Mouse (Mus musculus) cerebellum, postnatal 14 days (tissue): ENCODE measurements at regions not wholly inside any gene's neighbourhood (a gene's known extent, or its start where the extent isn't known, plus 50 kb on each side); places are given as distances from the start of the nearest gene placed in this dataset.

Source experiments
- DNase-seq, 2 experiments: peaks; one replicate each; pipeline ENCODE4 v3.0.0; 2021; ENCODE audit warnings: mixed read lengths in 2 of 2

- DNase-seq, result no peak
These were observed 1642.4 kb upstream of the Slc39a10 start for GRCm38 (mm10) chr1:48535044-48535443.

DNA sequence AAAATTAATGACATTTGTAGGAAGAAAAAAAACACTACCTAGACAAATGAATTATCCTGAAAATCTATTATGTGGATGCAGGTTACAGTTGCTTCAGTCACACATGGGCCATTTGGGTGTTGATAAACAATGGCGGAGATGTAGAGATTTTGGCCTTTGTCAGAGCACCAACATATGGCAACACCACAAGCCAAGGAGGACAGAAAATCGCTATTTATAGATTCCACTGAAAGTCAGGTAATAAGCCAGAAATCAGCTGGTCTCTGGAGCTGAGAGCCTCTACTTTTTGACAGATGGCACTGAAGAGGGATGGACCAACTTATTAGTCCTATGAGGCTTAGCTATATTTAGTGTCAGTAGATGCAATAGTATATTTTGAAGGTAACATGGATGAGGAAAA is 1640.7 kb upstream of the Slc39a10 start:
- peak; percentile 53 to 80 for DNase-seq

DNA sequence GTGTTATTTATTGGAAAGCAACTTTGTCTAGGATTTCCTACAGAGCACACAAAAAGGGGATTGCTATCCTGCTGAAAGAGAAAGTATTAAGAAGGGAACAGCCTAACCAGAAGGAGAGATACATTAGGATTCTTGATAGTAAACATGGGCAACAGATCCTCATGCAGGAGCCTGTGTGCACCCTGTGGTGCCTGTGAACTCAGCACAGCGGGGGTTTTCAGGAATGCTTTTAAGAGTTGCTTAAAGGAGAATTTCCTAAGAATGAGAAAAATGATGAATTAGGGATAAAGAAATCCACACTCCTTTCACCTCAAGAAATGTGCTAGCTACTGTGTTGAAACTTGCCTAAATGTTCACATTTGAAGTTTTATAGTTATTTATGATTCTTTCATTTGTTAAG is 1596.1 kb upstream of the Slc39a10 start:
- DNase-seq, result peak; percentile 63 to 71

DNA sequence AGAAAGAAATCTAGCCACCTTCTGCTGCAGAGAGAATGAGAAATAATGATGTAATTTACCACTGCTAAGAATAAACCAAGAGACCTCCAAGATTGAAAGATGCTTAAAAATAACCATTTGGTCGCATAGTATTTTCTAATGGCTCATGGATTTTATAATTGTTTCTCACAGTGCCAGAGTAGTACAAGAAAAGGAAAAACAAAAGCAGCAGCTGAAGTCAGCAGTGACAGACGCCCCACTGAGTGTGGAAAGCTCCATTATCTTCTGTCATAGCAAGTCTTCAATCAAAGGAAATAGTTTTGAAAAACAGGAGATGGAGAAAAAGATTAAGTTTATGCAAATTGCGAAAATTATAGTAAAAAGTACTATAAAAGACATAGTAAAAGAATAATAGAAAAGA is 1567.3 kb upstream of the Slc39a10 start:
- peak in 1 of 2 experiments; percentile 13 for DNase-seq
